Mouse (Mus musculus) kidney, embryonic 14.5 days (tissue): ENCODE results near the gene Ankra2. TPM values are rescaled to one million over a fixed set of nuclear protein-coding genes. Genes with fewer than 3 reads are reported as not detected.

ENCODE experiments used
- ATAC-seq: fragments of 200-750 bp; cut with Nextera tagmentation; 2 replicates; pipeline ENCODE4 v1.8.0; 2017; ENCODE audit warnings: moderate number of reproducible peaks, mild to moderate bottlenecking, moderate TSS enrichment, moderate library complexity; ENCODE audit not compliant: low FRiP score, low TSS enrichment
- H3K27ac ChIP-seq: fragments of 300-500 bp; sonication (generic); 2 replicates; pipeline ENCODE4 v1.5.1; 2014; ENCODE audit warnings: low read depth, mild to moderate bottlenecking, low read length, moderate library complexity, mixed read lengths
- H3K27me3 ChIP-seq: fragments of 300-500 bp; sonication (generic); 2 replicates; pipeline ENCODE4 v1.6.1; 2014; ENCODE audit warnings: mild to moderate bottlenecking, low read length; ENCODE audit not compliant: control insufficient read depth, insufficient read depth
- H3K36me3 ChIP-seq: fragments of 300-500 bp; sonication (generic); 2 replicates; pipeline ENCODE4 v1.6.1; 2014; ENCODE audit warnings: low read length, mixed read lengths; ENCODE audit not compliant: control insufficient read depth, insufficient read depth
- H3K4me1 ChIP-seq: fragments of 300-500 bp; sonication (generic); 2 replicates; pipeline ENCODE4 v1.6.1; 2014; ENCODE audit warnings: low read length, mixed read lengths; ENCODE audit not compliant: control insufficient read depth, insufficient read depth
- H3K4me2 ChIP-seq: fragments of 300-500 bp; sonication (generic); replicated peaks from 2 replicates; pipeline ENCODE4 v1.6.1; 2014; ENCODE audit warnings: low read depth, mild to moderate bottlenecking, low read length
- H3K4me3 ChIP-seq: fragments of 300-500 bp; sonication (generic); 2 replicates; pipeline ENCODE4 v1.5.1; 2014; ENCODE audit warnings: mild to moderate bottlenecking, low read length
- H3K9ac ChIP-seq: fragments of 300-500 bp; sonication (generic); 2 replicates; pipeline ENCODE4 v1.6.1; 2014; ENCODE audit warnings: low read depth, mild to moderate bottlenecking, low read length, moderate library complexity
- H3K9me3 ChIP-seq: fragments of 300-500 bp; sonication (generic); 2 replicates; pipeline ENCODE4 v1.6.1; 2016; ENCODE audit warnings: low read length; ENCODE audit not compliant: control insufficient read depth
- WGBS: fragments of 180-500 bp; shearing (Covaris S2); extraction: QIAGEN DNeasy Blood & Tissue Kit; methylation state at CpG from one replicate; pipeline ENCODE4 v1.1.7; 2014; 5-methylcytosine and 5-hydroxymethylcytosine counted together
- polyA plus RNA-seq: library from polyadenylated mRNA; unstranded; fragments of >200 nt; fragmentation: Nextera tagmentation; extraction: Ambion mirVana; gene quantifications from 2 replicates; pipeline ENCODE4 v1.2.1, GENCODE M21; 2014

Gene Ankra2
- polyA plus RNA-seq, 1 experiment from 2014 or later: 18.7 TPM

DNA sequence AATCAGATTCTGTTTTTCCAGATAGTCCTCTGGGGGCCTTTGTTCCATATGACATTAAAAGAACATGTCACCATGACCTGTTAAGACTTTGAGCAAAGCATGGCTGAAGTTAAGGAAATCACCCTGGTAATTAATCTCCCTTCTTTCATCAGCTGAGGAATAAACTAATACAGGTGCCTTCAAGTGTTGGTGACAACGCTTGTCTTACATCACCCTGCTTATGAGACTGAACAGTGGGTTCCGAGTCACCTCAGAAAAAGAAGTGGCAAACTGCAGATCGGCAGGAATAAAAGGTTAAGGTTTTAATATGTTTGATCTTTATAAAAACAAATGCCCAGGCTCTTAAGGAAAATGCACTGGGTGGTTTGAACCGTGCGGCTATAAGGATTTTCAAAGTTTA, 16.8 kb downstream of the Ankra2 start, which contains the start of gene Gm21976:
TSS of gene Gm21976 (plus strand) at position 202 of the 400 bp plus-strand sequence.
- 90% methylated on average over 5 of the region's 5 CpGs for WGBS
- no peak within 1 kb of the TSS for H3K27ac ChIP-seq

DNA sequence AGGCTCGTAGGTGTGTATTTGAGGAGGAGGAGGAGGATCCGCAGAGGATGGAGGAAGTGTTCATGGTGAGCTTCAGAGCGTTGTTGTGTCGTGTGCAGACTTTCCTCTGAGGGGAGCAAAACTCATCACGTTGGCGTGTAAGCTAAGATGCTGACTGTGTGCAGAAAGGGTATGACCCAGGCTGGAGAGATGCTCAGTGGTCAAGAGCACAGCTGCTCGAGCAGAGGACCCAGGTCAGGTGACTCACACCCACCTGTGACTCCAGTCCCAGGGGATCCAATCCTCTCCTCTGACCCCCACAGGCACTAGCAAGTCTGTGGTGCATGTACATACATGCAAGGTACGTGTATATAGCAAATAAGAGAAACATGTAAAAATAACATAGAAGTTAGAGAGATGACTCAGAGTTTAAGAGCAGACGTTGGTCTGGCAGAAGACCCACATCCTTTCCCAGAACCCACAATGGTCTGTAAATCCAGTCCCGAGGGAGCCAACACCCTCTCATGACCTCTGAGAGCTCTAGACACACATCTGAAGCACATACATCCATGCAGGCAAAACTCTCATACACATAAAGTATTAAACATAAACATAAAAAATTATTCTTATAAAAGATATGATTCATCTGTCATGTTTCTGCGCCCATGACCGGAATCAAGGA, 18.2 kb downstream of the Ankra2 start:
- Histone ChIP-seq H3K27me3 (no peaks in the 10 kb centered on the region), H3K9me3 (no peaks in the 10 kb centered on the region), H3K36me3 (no peaks in the 10 kb centered on the region), H3K4me2 (no peak overlapping the region), H3K4me1 (no peaks in the 10 kb centered on the region), H3K27ac (no peak overlapping the region), H3K9ac (no peak overlapping the region), H3K4me3 (no peak overlapping the region)
- 81% methylated on average over 12 of the region's 12 CpGs for WGBS
- no peak for ATAC-seq

More for the DNA sequence above, 16.8 kb downstream of the Ankra2 start, which contains the start of gene Gm21976:
- H3K4me2 ChIP-seq: no peak within 1 kb of the TSS
- H3K27me3 ChIP-seq: no peaks in the 10 kb centered on the region
- no peak within 1 kb of the TSS for H3K4me3 ChIP-seq
- no peaks in the 10 kb centered on the region for H3K9me3 ChIP-seq
- no peaks in the 10 kb centered on the region for H3K4me1 ChIP-seq
- H3K9ac ChIP-seq: no peak within 1 kb of the TSS
- peaks cover 5% of the 10 kb centered on the region for H3K36me3 ChIP-seq
- ATAC-seq: no peak

DNA sequence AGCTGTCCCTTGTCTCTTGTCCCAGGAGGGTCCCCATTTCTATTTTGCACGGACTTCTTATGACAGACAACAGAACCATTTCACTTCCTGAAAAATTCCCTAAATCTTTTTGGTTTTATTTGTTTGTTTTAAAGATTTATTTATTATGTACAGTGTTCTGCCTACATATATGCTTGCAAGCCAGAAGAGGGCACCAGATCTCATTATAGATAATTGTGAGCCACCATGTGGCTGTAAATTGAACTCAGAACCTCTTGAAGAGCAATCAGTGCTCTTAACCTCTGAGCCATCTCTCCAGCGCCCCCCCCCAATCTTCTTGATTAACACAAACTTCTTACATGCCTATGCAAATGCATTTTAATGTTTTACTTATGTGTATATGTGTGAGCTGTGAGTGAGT, 27.8 kb downstream of the Ankra2 start:
- H3K27me3 ChIP-seq: no peaks in the 10 kb centered on the region
- ATAC-seq: no peak
- no peaks in the 10 kb centered on the region for H3K4me1 ChIP-seq
- H3K4me3 ChIP-seq: no peak overlapping the region
- 32% methylated on average over 2 of the region's 2 CpGs for WGBS
- H3K36me3 ChIP-seq: no peaks in the 10 kb centered on the region
- H3K9me3 ChIP-seq: no peaks in the 10 kb centered on the region
- H3K9ac ChIP-seq: no peak overlapping the region
- no peak overlapping the region for H3K27ac ChIP-seq
- H3K4me2 ChIP-seq: no peak overlapping the region

DNA sequence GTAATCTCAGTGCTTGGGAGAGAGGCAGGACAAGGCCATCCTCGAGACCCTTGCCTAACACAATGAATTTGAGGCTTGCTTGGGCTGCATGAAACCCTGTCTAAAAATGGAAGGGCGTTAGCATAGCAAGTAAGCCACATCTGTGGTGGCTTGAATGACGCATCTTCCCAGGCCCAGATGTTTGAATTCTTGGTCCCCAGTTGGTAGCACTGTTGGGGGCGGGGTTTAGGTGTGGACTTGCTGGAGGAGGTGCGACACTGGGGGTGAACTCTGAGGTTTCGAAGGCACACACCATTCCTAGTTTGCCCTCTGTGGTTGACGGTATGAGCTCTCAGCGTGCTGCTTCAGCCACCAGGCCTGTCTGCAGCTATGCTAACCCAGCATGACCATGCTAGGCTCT, 28.8 kb downstream of the Ankra2 start:
- no peaks in the 10 kb centered on the region for H3K36me3 ChIP-seq
- no peaks in the 10 kb centered on the region for H3K27me3 ChIP-seq
- WGBS: 77% methylated on average over 8 of the region's 8 CpGs
- H3K9ac ChIP-seq: no peak overlapping the region
- H3K27ac ChIP-seq: no peak overlapping the region
- no peaks in the 10 kb centered on the region for H3K9me3 ChIP-seq
- ATAC-seq: no peak
- H3K4me1 ChIP-seq: no peaks in the 10 kb centered on the region
- no peak overlapping the region for H3K4me2 ChIP-seq
- H3K4me3 ChIP-seq: no peak overlapping the region

DNA sequence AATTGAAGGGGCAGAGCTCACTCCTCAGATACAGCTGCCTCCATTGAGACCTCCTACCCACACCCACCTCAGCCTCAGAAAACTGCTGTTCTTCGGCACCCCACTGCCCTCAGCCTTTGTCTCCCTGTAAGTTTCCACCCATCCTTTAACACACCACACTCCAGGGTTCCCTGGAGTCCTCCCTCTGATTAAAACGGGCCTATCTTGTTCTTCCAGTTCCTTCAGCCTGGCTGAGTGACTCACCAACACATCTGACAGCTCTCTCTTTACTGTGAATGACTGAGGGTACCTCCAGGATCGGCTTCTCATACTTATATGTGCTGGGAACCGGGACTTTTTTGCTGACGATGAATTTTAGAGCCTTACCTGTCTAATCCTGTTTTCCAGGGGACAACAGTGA, 33.2 kb downstream of the Ankra2 start:
- H3K36me3 ChIP-seq: no peaks in the 10 kb centered on the region
- H3K27me3 ChIP-seq: no peaks in the 10 kb centered on the region
- H3K27ac ChIP-seq: no peak overlapping the region
- no peaks in the 10 kb centered on the region for H3K9me3 ChIP-seq
- ATAC-seq: no peak
- no peaks in the 10 kb centered on the region for H3K4me1 ChIP-seq
- no peak overlapping the region for H3K4me2 ChIP-seq
- no peak overlapping the region for H3K9ac ChIP-seq
- H3K4me3 ChIP-seq: no peak overlapping the region
- WGBS: 50% methylated on average over 5 of the region's 5 CpGs

DNA sequence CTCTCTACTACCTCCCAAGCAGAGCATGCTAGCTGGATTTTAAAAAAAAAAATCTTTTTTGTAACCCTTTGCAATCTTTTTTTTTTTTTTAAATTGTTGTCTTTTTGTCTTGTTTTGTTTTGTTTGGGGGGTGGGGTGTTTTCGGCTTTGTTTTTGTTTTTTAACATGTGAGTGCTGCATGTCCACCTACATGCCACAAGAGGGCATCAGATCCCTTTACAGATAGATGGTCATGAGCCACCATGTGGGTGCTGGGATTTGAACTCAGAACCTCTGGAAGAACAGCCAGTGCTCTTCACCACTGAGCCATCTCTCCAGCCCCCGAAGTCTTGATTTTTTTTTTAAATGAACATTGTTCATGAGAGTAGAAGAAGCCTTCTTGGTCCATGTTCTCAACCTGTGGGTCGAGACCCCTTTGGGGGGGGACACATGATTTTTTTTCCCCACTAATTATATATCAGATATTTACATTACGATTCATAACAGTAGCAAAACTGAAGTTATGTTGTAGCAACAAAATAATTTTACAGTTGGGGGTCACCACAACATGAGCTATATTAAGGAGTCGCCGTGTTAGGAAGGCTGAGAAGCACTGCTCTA, 35.1 kb downstream of the Ankra2 start:
- H3K27ac ChIP-seq: no peak overlapping the region
- H3K27me3 ChIP-seq: no peaks in the 10 kb centered on the region
- no peaks in the 10 kb centered on the region for H3K9me3 ChIP-seq
- H3K4me1 ChIP-seq: no peaks in the 10 kb centered on the region
- no peak for ATAC-seq
- no peaks in the 10 kb centered on the region for H3K36me3 ChIP-seq
- no peak overlapping the region for H3K4me3 ChIP-seq
- no peak overlapping the region for H3K9ac ChIP-seq
- H3K4me2 ChIP-seq: no peak overlapping the region
- 94% methylated on average over 6 of the region's 6 CpGs for WGBS

DNA sequence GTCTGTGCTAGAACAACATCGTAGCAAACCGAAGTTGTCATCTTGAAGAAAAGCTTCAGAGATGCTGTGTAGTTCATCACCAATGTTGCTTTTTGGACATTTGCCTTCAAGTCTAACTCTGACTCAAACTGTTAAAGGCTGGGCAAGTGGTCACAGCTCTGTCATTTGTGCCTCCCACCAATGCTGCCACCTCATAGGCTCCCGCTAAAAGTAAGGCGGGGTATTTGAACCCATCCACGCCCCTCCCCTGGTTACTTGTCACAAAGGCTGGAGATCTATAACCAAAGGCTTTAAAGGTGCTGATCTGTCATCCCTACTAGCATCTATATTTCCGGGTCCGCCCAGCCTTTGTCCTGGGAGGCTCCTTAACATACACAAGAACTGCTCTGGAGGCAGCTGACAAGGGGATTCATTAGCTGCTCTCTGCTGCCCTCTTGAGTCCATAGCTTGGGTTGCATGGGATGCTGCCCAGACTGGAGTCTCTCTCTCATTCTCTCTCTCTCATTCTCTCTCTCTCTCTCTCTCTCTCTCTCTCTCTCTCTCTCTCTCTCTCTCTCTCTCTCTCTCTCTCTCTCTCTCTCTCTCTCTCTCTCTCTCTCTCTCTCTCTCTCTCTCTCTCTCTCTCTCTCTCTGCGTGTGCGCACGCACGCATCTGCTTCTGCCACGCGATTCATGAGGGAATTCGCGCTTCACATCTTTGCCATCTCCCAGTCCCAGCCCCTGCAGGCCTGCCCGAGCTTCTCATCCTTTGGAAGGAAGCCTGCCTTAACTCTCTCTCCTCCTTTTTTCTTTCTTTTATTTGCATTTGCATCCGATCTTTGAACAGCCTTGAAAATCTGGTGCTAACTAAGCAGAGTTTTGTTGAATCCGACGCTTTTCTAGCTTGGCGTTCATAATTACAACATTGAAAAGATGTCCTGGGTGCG, 36.2 kb downstream of the Ankra2 start:
- peak; percentile 83 for ATAC-seq
- Histone ChIP-seq H3K9me3 (no peaks in the 10 kb centered on the region), H3K27ac (no peak overlapping the region), H3K9ac (no peak overlapping the region), H3K4me1 (no peaks in the 10 kb centered on the region), H3K4me3 (no peak overlapping the region), H3K4me2 (peak overlapping the region; percentile 24; the same call in 1 of the 2 replicates), H3K27me3 (no peaks in the 10 kb centered on the region), H3K36me3 (no peaks in the 10 kb centered on the region)
- WGBS: 54% methylated on average over 21 of the region's 21 CpGs

DNA sequence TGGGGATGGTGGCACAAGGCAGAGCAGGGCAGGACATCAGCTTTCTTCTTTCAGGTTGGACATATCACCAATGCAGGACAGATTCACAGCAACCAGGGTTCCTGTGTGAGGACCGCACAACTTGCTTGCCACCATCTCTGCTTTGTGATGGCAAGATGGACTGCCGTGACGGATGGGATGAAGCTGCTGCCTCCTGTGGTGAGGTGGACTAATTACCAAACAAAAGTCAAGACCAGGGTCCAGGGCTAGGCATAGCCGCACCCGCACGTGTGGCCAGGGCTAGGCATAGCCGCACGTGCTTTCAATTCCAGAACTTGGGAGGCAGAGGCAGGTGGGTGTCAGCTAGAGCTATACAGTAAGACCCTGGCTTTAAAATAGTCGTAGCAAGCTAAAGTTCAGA, 42.4 kb downstream of the Ankra2 start:
- Histone ChIP-seq H3K9me3 (no peaks in the 10 kb centered on the region), H3K27ac (no peak overlapping the region), H3K9ac (no peak overlapping the region), H3K27me3 (no peaks in the 10 kb centered on the region), H3K36me3 (peaks cover 27% of the 10 kb centered on the region), H3K4me1 (no peaks in the 10 kb centered on the region), H3K4me3 (no peak overlapping the region), H3K4me2 (no peak overlapping the region)
- no peak for ATAC-seq
- WGBS: 94% methylated on average over 9 of the region's 9 CpGs

DNA sequence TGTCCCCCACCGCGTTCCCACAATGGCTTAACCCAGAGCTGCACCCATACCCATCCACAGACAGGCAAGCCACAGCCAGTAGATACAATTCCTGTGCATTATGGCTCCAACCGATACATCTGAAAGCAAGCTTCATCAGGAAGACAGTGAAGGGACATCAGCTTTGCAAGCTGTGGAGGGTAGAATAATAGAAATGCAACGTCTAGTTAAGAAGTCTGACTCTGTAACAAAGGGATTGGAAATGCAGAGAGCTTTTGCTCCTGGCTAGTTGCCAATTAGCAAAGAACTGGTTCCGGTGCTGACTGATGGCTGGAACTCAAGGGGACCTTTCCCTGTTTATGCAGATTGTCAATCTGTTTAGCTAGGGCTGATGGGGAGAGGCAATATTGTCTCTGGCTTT, 43.5 kb downstream of the Ankra2 start:
- Histone ChIP-seq H3K4me3 (no peak overlapping the region), H3K27ac (no peak overlapping the region), H3K9ac (no peak overlapping the region), H3K27me3 (no peaks in the 10 kb centered on the region), H3K4me2 (no peak overlapping the region), H3K36me3 (peaks cover 37% of the 10 kb centered on the region), H3K4me1 (no peaks in the 10 kb centered on the region), H3K9me3 (no peaks in the 10 kb centered on the region)
- 49% methylated on average over 5 of the region's 5 CpGs for WGBS
- ATAC-seq: no peak
